Mouse (Mus musculus): Measurements from ENCODE around the gene Sod1.

DNA sequence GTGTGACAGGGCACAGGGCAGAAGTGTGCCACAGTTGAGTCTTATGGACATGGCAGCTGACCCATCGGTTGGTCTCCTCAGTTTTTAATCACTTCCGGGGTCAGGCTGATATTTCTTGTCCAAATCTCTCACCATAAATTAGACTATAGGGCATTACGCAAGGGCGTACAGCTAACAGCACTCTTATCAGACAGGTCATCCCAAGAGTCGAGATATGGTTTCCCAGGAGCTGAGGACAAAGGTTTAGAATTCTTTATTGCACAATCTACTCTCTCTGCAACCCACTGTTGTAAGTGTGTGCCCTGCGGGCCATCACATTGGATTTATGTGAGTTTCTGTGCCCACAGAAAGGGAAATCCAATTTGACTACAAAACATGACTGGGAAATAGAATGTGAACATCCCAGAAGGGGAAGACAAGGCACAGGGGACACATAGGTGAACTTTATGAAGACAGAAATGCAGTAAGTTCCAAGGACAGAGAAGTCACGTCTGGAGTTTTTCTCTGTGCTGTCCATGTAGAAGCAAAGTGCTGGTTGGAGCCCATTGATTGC is 23.8 kb upstream of the Sod1 start:
- TF ChIP-seq SMC3 (IDR thresholded peaks at IDR 0.05; ENCODE audit: low read depth, low read length) (no peak), KAT2A (IDR thresholded peaks at IDR 0.05; ENCODE audit: insufficient replicate concordance, low read length) (no peak), MAFK (IDR thresholded peaks at IDR 0.05; ENCODE audit: insufficient replicate concordance, low read length) (no peak), RCOR1 (conservative IDR thresholded peaks at IDR 0.05; ENCODE audit: low read depth, low read length) (no peak)
